Mouse (Mus musculus): ENCODE measurements at regions not wholly inside any gene's neighbourhood (a gene's known extent, or its start where the extent isn't known, plus 50 kb on each side); places are given as distances from the start of the nearest gene placed in this dataset.
A peak's percentile ranks its signal among the peaks of the same experiment; 100 is the strongest.

- peak; percentile 94 for ATAC-seq (ENCODE audit: low TSS enrichment)
Observed at GRCm38 (mm10) chr1:51644399-51644798, 166.2 kb upstream of the Nabp1 start.

- no peak for ATAC-seq (ENCODE audit: low TSS enrichment)
Observed at GRCm38 (mm10) chr1:51643640-51644039, 165.4 kb upstream of the Nabp1 start.

- ATAC-seq (ENCODE audit: low TSS enrichment), result no peak
Observed at GRCm38 (mm10) chr1:51638519-51639302, 160.5 kb upstream of the Nabp1 start.

GRCm38 (mm10) chr1:51635881-51636515 lies 157.8 kb upstream of the Nabp1 start:
- ATAC-seq (ENCODE audit: low TSS enrichment), result no peak

- ATAC-seq (ENCODE audit: low TSS enrichment), result no peak
Observed at GRCm38 (mm10) chr1:51633795-51634194, 155.6 kb upstream of the Nabp1 start.

GRCm38 (mm10) chr1:51632851-51633250 lies 154.6 kb upstream of the Nabp1 start:
- ATAC-seq (ENCODE audit: low TSS enrichment), result no peak

GRCm38 (mm10) chr1:51629848-51630247 lies 151.6 kb upstream of the Nabp1 start:
- ATAC-seq (ENCODE audit: low TSS enrichment), result no peak

GRCm38 (mm10) chr1:51628137-51628793 lies 150.0 kb upstream of the Nabp1 start:
- ATAC-seq (ENCODE audit: low TSS enrichment), result peak; percentile 35

- ATAC-seq (ENCODE audit: low TSS enrichment), result no peak
Observed at GRCm38 (mm10) chr1:51626303-51626702, 148.1 kb upstream of the Nabp1 start.

GRCm38 (mm10) chr1:51625079-51625478 lies 146.9 kb upstream of the Nabp1 start:
- no peak; the same call in 1 of the 2 replicates for ATAC-seq (ENCODE audit: low TSS enrichment)

GRCm38 (mm10) chr1:51624551-51624950 lies 146.3 kb upstream of the Nabp1 start:
- no peak; the same call in 1 of the 2 replicates for ATAC-seq (ENCODE audit: low TSS enrichment)

GRCm38 (mm10) chr1:51622986-51623385 lies 144.8 kb upstream of the Nabp1 start:
- no peak for ATAC-seq (ENCODE audit: low TSS enrichment)

- ATAC-seq (ENCODE audit: low TSS enrichment), result no peak
Observed at GRCm38 (mm10) chr1:51622181-51622862, 144.1 kb upstream of the Nabp1 start.

GRCm38 (mm10) chr1:51621062-51621461 lies 142.8 kb upstream of the Nabp1 start:
- no peak for ATAC-seq (ENCODE audit: low TSS enrichment)

- 0 out of 2 replicates have a peak, but pooled peaks have one; percentile 24 for ATAC-seq (ENCODE audit: low TSS enrichment)
Observed at GRCm38 (mm10) chr1:51617502-51618251, 139.5 kb upstream of the Nabp1 start.

- ATAC-seq (ENCODE audit: low TSS enrichment), result no peak
Observed at GRCm38 (mm10) chr1:51616091-51616490, 137.9 kb upstream of the Nabp1 start.

GRCm38 (mm10) chr1:51615523-51615922 lies 137.3 kb upstream of the Nabp1 start:
- peak; percentile 92 for ATAC-seq (ENCODE audit: low TSS enrichment)

GRCm38 (mm10) chr1:51614700-51615099 lies 136.5 kb upstream of the Nabp1 start:
- no peak for ATAC-seq (ENCODE audit: low TSS enrichment)

GRCm38 (mm10) chr1:51609295-51609694 lies 131.1 kb upstream of the Nabp1 start:
- ATAC-seq (ENCODE audit: low TSS enrichment), result no peak

GRCm38 (mm10) chr1:51607437-51607855 lies 129.2 kb upstream of the Nabp1 start:
- peak; percentile 59 for ATAC-seq (ENCODE audit: low TSS enrichment)

- ATAC-seq (ENCODE audit: low TSS enrichment), result no peak
Observed at GRCm38 (mm10) chr1:51602071-51602470, 123.8 kb upstream of the Nabp1 start.
